Mouse (Mus musculus) limb, embryonic 14.5 days (tissue): ENCODE results near the gene Adamts9. TPM values are rescaled to one million over a fixed set of nuclear protein-coding genes. Genes with fewer than 3 reads are reported as not detected.

Experiments used
- ATAC-seq: fragments of 200-750 bp; cut with Nextera tagmentation; 2 replicates; pipeline ENCODE4 v1.8.0; 2017; ENCODE audit warnings: low read depth, moderate number of reproducible peaks, moderate TSS enrichment; ENCODE audit not compliant: low FRiP score
- DNase-seq: peaks from one replicate; pipeline ENCODE4 v3.0.0-alpha.2; 2015; ENCODE audit warnings: low spot score
- H3K27ac ChIP-seq: fragments of 300-500 bp; sonication (generic); replicated peaks from 2 replicates; pipeline ENCODE4 v1.5.1; 2014; ENCODE audit warnings: low read depth, mild to moderate bottlenecking, low read length, moderate library complexity, mixed read lengths
- H3K27me3 ChIP-seq: fragments of 300-500 bp; sonication (generic); 2 replicates; pipeline ENCODE4 v1.6.1; 2014; ENCODE audit warnings: low read length, mixed read lengths; ENCODE audit not compliant: control insufficient read depth, insufficient read depth
- H3K36me3 ChIP-seq: fragments of 300-500 bp; sonication (generic); 2 replicates; pipeline ENCODE4 v1.6.1; 2014; ENCODE audit warnings: mild to moderate bottlenecking, low read length, moderate library complexity, mixed read lengths; ENCODE audit not compliant: control insufficient read depth, insufficient read depth
- H3K4me1 ChIP-seq: fragments of 300-500 bp; sonication (generic); 2 replicates; pipeline ENCODE4 v1.6.1; 2014; ENCODE audit warnings: antibody characterized with exemption, low read length, mixed read lengths; ENCODE audit not compliant: control insufficient read depth, insufficient read depth
- H3K4me2 ChIP-seq: fragments of 300-500 bp; sonication (generic); replicated peaks from 2 replicates; pipeline ENCODE4 v1.6.1; 2014; ENCODE audit warnings: low read depth, mild to moderate bottlenecking, low read length, moderate library complexity; ENCODE audit not compliant: severe bottlenecking
- H3K4me3 ChIP-seq: fragments of 300-500 bp; sonication (generic); replicated peaks from 2 replicates; pipeline ENCODE4 v1.5.1; 2014; ENCODE audit warnings: low read length
- H3K9ac ChIP-seq: fragments of 300-500 bp; sonication (generic); 2 replicates; pipeline ENCODE4 v1.6.1; 2014; ENCODE audit warnings: mild to moderate bottlenecking, low read depth, low read length, moderate library complexity; ENCODE audit not compliant: severe bottlenecking
- H3K9me3 ChIP-seq: fragments of 300-500 bp; sonication (generic); 2 replicates; pipeline ENCODE4 v1.6.1; 2016; ENCODE audit warnings: low read length; ENCODE audit not compliant: control insufficient read depth
- POLR2A ChIP-seq: fragments of 200-500 bp; IDR thresholded peaks from 2 replicates; pipeline ENCODE4 v1.8.0; 2012; ENCODE audit warnings: inconsistent platforms, mild to moderate bottlenecking, moderate library complexity, borderline replicate concordance; ENCODE audit not compliant: insufficient read depth, insufficient read length; ENCODE audit errors: extremely low read depth
- WGBS: fragments of 180-500 bp; shearing (Covaris S2); extraction: QIAGEN DNeasy Blood & Tissue Kit; methylation state at CpG from one replicate; pipeline ENCODE4 v1.1.7; 2014; 5-methylcytosine and 5-hydroxymethylcytosine counted together
- polyA plus RNA-seq, 2 experiments: library from polyadenylated mRNA; depleted of rRNA in 1 of 2; stranded (reverse) in 1 of 2; unstranded in 1 of 2; fragments of >200 nt; fragmentation: Nextera tagmentation in 1 of 2; extraction: Ambion mirVana in 1 of 2; gene quantifications; 2 replicates each; pipeline versions ENCODE4 v1.2.1 to v1.2.3; 2012 to 2014

The Adamts9 gene
- polyA plus RNA-seq, 2 experiments = 8.9 to 21.2 TPM

GRCm38 (mm10) chr6:92928261-92928660 lies 15.0 kb downstream of the Adamts9 start:
- TF ChIP-seq POLR2A = no peak
- 81% methylated on average over 5 of the region's 5 CpGs for WGBS
- Histone ChIP-seq H3K4me1 (peaks cover 6% of the 10 kb centered on the region), H3K27me3 (no peaks in the 10 kb centered on the region), H3K4me3 (no peak overlapping the region), H3K9me3 (no peaks in the 10 kb centered on the region), H3K4me2 (no peak overlapping the region), H3K27ac (no peak overlapping the region), H3K9ac (no peak overlapping the region), H3K36me3 (peaks cover 8% of the 10 kb centered on the region)
- DNase-seq = no peak
- no peak for ATAC-seq

- no peak overlapping the region for H3K4me2 ChIP-seq
- peaks cover 5% of the 10 kb centered on the region for H3K36me3 ChIP-seq
- ATAC-seq = 0 out of 2 replicates have a peak, but pooled peaks have one; percentile 15
- DNase-seq = peak; percentile 41
- no peak overlapping the region for H3K4me3 ChIP-seq
- WGBS = 36% methylated on average over 8 of the region's 8 CpGs
- H3K9ac ChIP-seq = no peak overlapping the region
- H3K4me1 ChIP-seq = peaks cover 19% of the 10 kb centered on the region
- no peaks in the 10 kb centered on the region for H3K9me3 ChIP-seq
- no peaks in the 10 kb centered on the region for H3K27me3 ChIP-seq
- H3K27ac ChIP-seq = no peak overlapping the region
- TF ChIP-seq POLR2A = no peak
Observed at GRCm38 (mm10) chr6:92924536-92924935, 18.8 kb downstream of the Adamts9 start.

- no peaks in the 10 kb centered on the region for H3K9me3 ChIP-seq
- no peak overlapping the region for H3K9ac ChIP-seq
- peaks cover 19% of the 10 kb centered on the region for H3K4me1 ChIP-seq
- no peaks in the 10 kb centered on the region; the same call in 1 of the 2 replicates for H3K36me3 ChIP-seq
- no peak overlapping the region for H3K4me2 ChIP-seq
- TF ChIP-seq POLR2A = no peak
- WGBS = 24% methylated on average over 4 of the region's 4 CpGs
- H3K4me3 ChIP-seq = no peak overlapping the region
- no peaks in the 10 kb centered on the region for H3K27me3 ChIP-seq
- ATAC-seq (no peak), DNase-seq (peak; percentile 20)
- no peak overlapping the region for H3K27ac ChIP-seq
Observed at GRCm38 (mm10) chr6:92921843-92922242, 21.4 kb downstream of the Adamts9 start.

- Histone ChIP-seq H3K27ac (no peak overlapping the region), H3K4me3 (no peak overlapping the region), H3K4me2 (no peak overlapping the region), H3K36me3 (no peaks in the 10 kb centered on the region), H3K27me3 (no peaks in the 10 kb centered on the region), H3K9me3 (no peaks in the 10 kb centered on the region), H3K4me1 (peaks cover 19% of the 10 kb centered on the region), H3K9ac (no peak overlapping the region)
- 30% methylated on average over 10 of the region's 10 CpGs for WGBS
- DNase-seq = no peak
- no peak for ATAC-seq
- no peak for TF ChIP-seq POLR2A
Observed at GRCm38 (mm10) chr6:92920938-92921689, 22.2 kb downstream of the Adamts9 start.

- Histone ChIP-seq H3K9ac (no peak overlapping the region), H3K36me3 (peaks cover 20% of the 10 kb centered on the region; the same call in 1 of the 2 replicates), H3K4me3 (no peak overlapping the region), H3K4me1 (0 out of 2 replicates have a peak, but pooled peaks cover 3% of the 10 kb centered on the region), H3K27me3 (no peaks in the 10 kb centered on the region), H3K27ac (no peak overlapping the region), H3K9me3 (no peaks in the 10 kb centered on the region), H3K4me2 (no peak overlapping the region)
- ATAC-seq (no peak), DNase-seq (no peak)
- WGBS = 73% methylated on average over 3 of the region's 3 CpGs
- no peak for TF ChIP-seq POLR2A
Observed at GRCm38 (mm10) chr6:92910611-92911010, 32.7 kb downstream of the Adamts9 start.

GRCm38 (mm10) chr6:92909361-92909760 lies 33.9 kb downstream of the Adamts9 start:
- Histone ChIP-seq H3K9ac (no peak overlapping the region), H3K9me3 (no peaks in the 10 kb centered on the region), H3K27me3 (no peaks in the 10 kb centered on the region), H3K36me3 (peaks cover 30% of the 10 kb centered on the region; the same call in 1 of the 2 replicates), H3K4me2 (no peak overlapping the region), H3K4me3 (no peak overlapping the region), H3K4me1 (0 out of 2 replicates have a peak, but pooled peaks cover 3% of the 10 kb centered on the region), H3K27ac (no peak overlapping the region)
- no peak for DNase-seq
- ATAC-seq = no peak
- 63% methylated on average over 8 of the region's 8 CpGs for WGBS
- TF ChIP-seq POLR2A = no peak
